Mouse (Mus musculus) liver, embryonic 14.5 days (tissue): ENCODE measurements around the gene Fam189a2.

Experiments
- CTCF ChIP-seq: IDR thresholded peaks from 2 replicates; pipeline ENCODE4 v1.5.1; 2016; ENCODE audit warnings: antibody characterized with exemption, low read depth, control low read depth
- EP300 ChIP-seq: IDR thresholded peaks from 2 replicates; pipeline ENCODE4 v1.6.1; 2016; ENCODE audit warnings: antibody characterized with exemption, low read depth

- TF ChIP-seq CTCF (no peak), EP300 (no peak)
Observed at GRCm38 (mm10) chr19:23972881-23973649, 57.8 kb downstream of the Fam189a2 start.
